Mouse (Mus musculus) neural tube, embryonic 11.5 days (tissue): ENCODE results near the gene Hoxa5. TPM values are rescaled to one million over a fixed set of nuclear protein-coding genes. Genes with fewer than 3 reads are reported as not detected.
A peak's percentile ranks its signal among the peaks of the same experiment; 100 is the strongest.

Experiments
- ATAC-seq: fragments of 200-750 bp; cut with Nextera tagmentation; 2 replicates; pipeline ENCODE4 v1.8.0; 2017; ENCODE audit warnings: moderate number of reproducible peaks, mild to moderate bottlenecking, moderate TSS enrichment, moderate library complexity; ENCODE audit not compliant: insufficient read depth, low FRiP score, low TSS enrichment
- DNase-seq: peaks from one replicate; pipeline ENCODE4 v3.0.0-alpha.2; 2015; ENCODE audit warnings: low spot score
- H3K27ac ChIP-seq: fragments of 300-500 bp; sonication (generic); 2 replicates; pipeline ENCODE4 v1.5.1; 2014; ENCODE audit warnings: low read depth, mild to moderate bottlenecking, low read length
- H3K27me3 ChIP-seq: fragments of 300-500 bp; sonication (generic); 2 replicates; pipeline ENCODE4 v1.6.1; 2014; ENCODE audit warnings: mild to moderate bottlenecking, low read length, mixed read lengths; ENCODE audit not compliant: control insufficient read depth, insufficient read depth
- H3K36me3 ChIP-seq: fragments of 300-500 bp; sonication (generic); 2 replicates; pipeline ENCODE4 v1.6.1; 2014; ENCODE audit warnings: mild to moderate bottlenecking, low read length, moderate library complexity, mixed read lengths; ENCODE audit not compliant: control insufficient read depth, insufficient read depth
- H3K4me1 ChIP-seq: fragments of 300-500 bp; sonication (generic); 2 replicates; pipeline ENCODE4 v1.6.1; 2014; ENCODE audit warnings: low read length, mixed read lengths; ENCODE audit not compliant: control insufficient read depth, insufficient read depth
- H3K4me2 ChIP-seq: fragments of 300-500 bp; sonication (generic); 2 replicates; pipeline ENCODE4 v1.6.1; 2014; ENCODE audit warnings: low read depth, mild to moderate bottlenecking, moderate library complexity
- H3K4me3 ChIP-seq: fragments of 300-500 bp; sonication (generic); 2 replicates; pipeline ENCODE4 v1.5.1; 2014; ENCODE audit warnings: low read depth, low read length
- H3K9ac ChIP-seq: fragments of 300-500 bp; sonication (generic); 2 replicates; pipeline ENCODE4 v1.6.1; 2014; ENCODE audit warnings: mild to moderate bottlenecking, low read length
- H3K9me3 ChIP-seq: fragments of 300-500 bp; sonication (generic); 2 replicates; pipeline ENCODE4 v1.6.1; 2016; ENCODE audit warnings: low read length; ENCODE audit not compliant: control insufficient read depth
- WGBS: fragments of 180-500 bp; shearing (Covaris S2); extraction: QIAGEN DNeasy Blood & Tissue Kit; methylation state at CpG from one replicate; pipeline ENCODE4 v1.1.7; 2014; 5-methylcytosine and 5-hydroxymethylcytosine counted together
- polyA plus RNA-seq: library from polyadenylated mRNA; unstranded; fragments of >200 nt; fragmentation: Nextera tagmentation; extraction: Ambion mirVana; gene quantifications from 2 replicates; pipeline ENCODE4 v1.2.1, GENCODE M21; 2014

Gene Hoxa5
- 53.4 and 56.5 TPM in 2 replicates for polyA plus RNA-seq

- DNase-seq: peak; percentile 98
- Histone ChIP-seq H3K4me2 (peak within 1 kb of the TSS; percentile 99), H3K9me3 (no peaks in the 10 kb centered on the region), H3K27me3 (no peaks in the 10 kb centered on the region), H3K4me1 (peaks cover 56% of the 10 kb centered on the region), H3K4me3 (peak within 1 kb of the TSS; percentile 87), H3K9ac (peak within 1 kb of the TSS; percentile 99), H3K36me3 (peaks cover 15% of the 10 kb centered on the region), H3K27ac (peak within 1 kb of the TSS; percentile 100)
- under 1% methylated on average over 65 of the region's 65 CpGs for WGBS
- peak; percentile 67 for ATAC-seq
Observed at GRCm38 (mm10) chr6:52204050-52204752, at the start of gene Hoxa5. Gene Hoxa5, minus strand, starts transcription at chr6:52204587.

GRCm38 (mm10) chr6:52253511-52254500 lies 49.4 kb upstream of the Hoxa5 start:
- no peaks in the 10 kb centered on the region for H3K36me3 ChIP-seq
- H3K4me1 ChIP-seq: no peaks in the 10 kb centered on the region
- H3K27ac ChIP-seq: no peak overlapping the region; the same call in 1 of the 2 replicates
- no peak for ATAC-seq
- WGBS: under 1% methylated on average over 59 of the region's 59 CpGs
- H3K9me3 ChIP-seq: no peaks in the 10 kb centered on the region
- DNase-seq: peak; percentile 64
- 0 out of 2 replicates have a peak overlapping the region, but pooled peaks have one; percentile 11 for H3K9ac ChIP-seq
- H3K27me3 ChIP-seq: peaks cover 89% of the 10 kb centered on the region
- H3K4me2 ChIP-seq: peak overlapping the region; percentile 32
- H3K4me3 ChIP-seq: peak overlapping the region; percentile 16; the same call in 1 of the 2 replicates

GRCm38 (mm10) chr6:52252775-52253376 lies 48.5 kb upstream of the Hoxa5 start:
- peak; percentile 67 for DNase-seq
- H3K9me3 ChIP-seq: no peaks in the 10 kb centered on the region
- peak overlapping the region; percentile 35 for H3K4me2 ChIP-seq
- peaks cover 89% of the 10 kb centered on the region for H3K27me3 ChIP-seq
- no peaks in the 10 kb centered on the region for H3K36me3 ChIP-seq
- no peak overlapping the region for H3K27ac ChIP-seq
- H3K4me1 ChIP-seq: no peaks in the 10 kb centered on the region
- H3K4me3 ChIP-seq: peak overlapping the region; percentile 10; the same call in 1 of the 2 replicates
- WGBS: under 1% methylated on average over 35 of the region's 35 CpGs
- H3K9ac ChIP-seq: peak overlapping the region; percentile 23
- ATAC-seq: no peak

- DNase-seq (peak; percentile 47), ATAC-seq (no peak)
- peaks cover 89% of the 10 kb centered on the region for H3K27me3 ChIP-seq
- no peaks in the 10 kb centered on the region for H3K36me3 ChIP-seq
- H3K9ac ChIP-seq: peak overlapping the region; percentile 23
- WGBS: under 1% methylated on average over 24 of the region's 24 CpGs
- H3K4me2 ChIP-seq: peak overlapping the region; percentile 35
- no peaks in the 10 kb centered on the region for H3K9me3 ChIP-seq
- H3K4me3 ChIP-seq: peak overlapping the region; percentile 3; the same call in 1 of the 2 replicates
- H3K4me1 ChIP-seq: no peaks in the 10 kb centered on the region
- no peak overlapping the region for H3K27ac ChIP-seq
Observed at GRCm38 (mm10) chr6:52252016-52252774, 47.8 kb upstream of the Hoxa5 start.

GRCm38 (mm10) chr6:52251177-52251879 lies 46.9 kb upstream of the Hoxa5 start:
- Histone ChIP-seq H3K27me3 (peaks cover 91% of the 10 kb centered on the region), H3K4me2 (0 out of 2 replicates have a peak overlapping the region, but pooled peaks have one; percentile 12), H3K36me3 (no peaks in the 10 kb centered on the region), H3K4me3 (no peak overlapping the region), H3K9me3 (no peaks in the 10 kb centered on the region), H3K4me1 (0 out of 2 replicates have a peak, but pooled peaks cover 3% of the 10 kb centered on the region), H3K9ac (no peak overlapping the region), H3K27ac (no peak overlapping the region)
- ATAC-seq: no peak
- WGBS: 8% methylated on average over 7 of the region's 7 CpGs
- peak; percentile 13 for DNase-seq

- Histone ChIP-seq H3K9me3 (no peaks in the 10 kb centered on the region), H3K27ac (no peak overlapping the region), H3K27me3 (peaks cover 93% of the 10 kb centered on the region), H3K36me3 (no peaks in the 10 kb centered on the region), H3K4me3 (peak overlapping the region; percentile 15; the same call in 1 of the 2 replicates), H3K9ac (peak overlapping the region; percentile 39; the same call in 1 of the 2 replicates), H3K4me2 (peak overlapping the region; percentile 26), H3K4me1 (0 out of 2 replicates have a peak, but pooled peaks cover 4% of the 10 kb centered on the region)
- no peak for ATAC-seq
- WGBS: 0% methylated on average over 4 of the region's 4 CpGs
- DNase-seq: peak; percentile 16
Observed at GRCm38 (mm10) chr6:52249826-52250225, 45.4 kb upstream of the Hoxa5 start.

- H3K4me2 ChIP-seq: peak overlapping the region; percentile 26
- peak overlapping the region; percentile 15; the same call in 1 of the 2 replicates for H3K4me3 ChIP-seq
- H3K4me1 ChIP-seq: 0 out of 2 replicates have a peak, but pooled peaks cover 4% of the 10 kb centered on the region
- WGBS: under 1% methylated on average over 16 of the region's 16 CpGs
- H3K27me3 ChIP-seq: peaks cover 96% of the 10 kb centered on the region
- H3K27ac ChIP-seq: no peak overlapping the region
- DNase-seq (no peak), ATAC-seq (no peak)
- H3K36me3 ChIP-seq: no peaks in the 10 kb centered on the region
- H3K9me3 ChIP-seq: no peaks in the 10 kb centered on the region
- H3K9ac ChIP-seq: peak overlapping the region; percentile 39; the same call in 1 of the 2 replicates
Observed at GRCm38 (mm10) chr6:52249415-52249738, 45.0 kb upstream of the Hoxa5 start.
